Mouse (Mus musculus) stomach, postnatal 0 days (tissue): ENCODE data around the gene Manba.

ENCODE experiments used
- CTCF ChIP-seq: IDR thresholded peaks from 2 replicates; pipeline ENCODE4 v1.5.1; 2016; ENCODE audit warnings: antibody characterized with exemption, low read depth, mild to moderate bottlenecking, moderate library complexity
- EP300 ChIP-seq: optimal IDR thresholded peaks from 2 replicates; pipeline ENCODE3; 2016; ENCODE audit warnings: antibody characterized with exemption

DNA sequence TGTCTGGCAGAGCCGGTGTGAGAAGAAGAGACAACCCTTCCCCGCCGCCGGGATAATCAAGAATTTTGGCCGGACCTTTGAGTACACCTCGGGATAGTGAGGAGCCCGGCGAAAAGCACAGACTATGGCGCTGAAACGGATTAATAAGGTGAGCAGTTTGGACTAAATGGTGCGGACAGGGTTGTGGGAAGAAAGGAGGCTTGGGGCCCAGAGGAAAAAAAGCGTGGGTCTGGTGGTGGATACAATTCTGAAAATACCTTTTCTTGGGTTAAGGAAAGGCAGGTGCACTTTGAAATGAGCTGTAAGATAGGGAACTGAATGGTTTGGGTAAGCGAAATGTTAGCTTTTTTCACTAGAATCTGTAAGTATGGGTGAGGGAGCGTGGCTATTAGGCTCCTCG is 45.8 kb upstream of the Manba start:
- TF ChIP-seq EP300: no peak
- no peak for TF ChIP-seq CTCF
